Mouse (Mus musculus): ENCODE measurements at regions not wholly inside any gene's neighbourhood (a gene's known extent, or its start where the extent isn't known, plus 50 kb on each side); places are given as distances from the start of the nearest gene placed in this dataset.

GRCm38 (mm10) chr5:100225491-100225890 lies 65.9 kb upstream of the Tmem150c start:
- Histone ChIP-seq H3K9me3 (ENCODE audit: control insufficient read depth, insufficient read depth, low read depth, low read length) (no peaks in the 10 kb centered on the region), H3K4me1 (ENCODE audit: control insufficient read depth in 2 of 2, insufficient read depth in 2 of 2, low read length in 2 of 2, poor library complexity in 1 of 2) (no peaks in the 10 kb centered on the region), H3K36me3 (ENCODE audit: control insufficient read depth, insufficient read depth, low read length, poor library complexity, severe bottlenecking) (no peaks in the 10 kb centered on the region), H3K4me3 (ENCODE audit: insufficient read depth in 1 of 2, low read depth in 1 of 2, low read length in 2 of 2, poor library complexity in 1 of 2, severe bottlenecking in 1 of 2) (no peak overlapping the region), H3K9ac (ENCODE audit: insufficient read depth, low read depth, low read length, poor library complexity, severe bottlenecking) (no peak overlapping the region), H3K27ac (ENCODE audit: insufficient read depth, low read depth, low read length, poor library complexity, severe bottlenecking) (no peak overlapping the region)
- TF ChIP-seq ZNF384 (IDR thresholded peaks at IDR 0.05; ENCODE audit: low read depth, low read length), result no peak
- TF ChIP-seq MAFK (IDR thresholded peaks at IDR 0.05; ENCODE audit: insufficient read depth, low read depth, low read length), result no peak
- in situ Hi-C loops (cut with MboI; ENCODE audit: low sequenced_read_pairs in 2 of 2, unreplicated experiment in 2 of 2), result loop anchor here in 1 of 2 experiments (25.0 kb wide), 1 partner anchor 138 kb away; no protein-coding TSS in a partner anchor
- DNase-seq (ENCODE audit: low read depth, low spot score), result no peak

- no peaks in the 10 kb centered on the region for H3K36me3 ChIP-seq (ENCODE audit: control insufficient read depth, insufficient read depth, low read length, poor library complexity, severe bottlenecking)
- in situ Hi-C loops (cut with MboI; ENCODE audit: low sequenced_read_pairs in 2 of 2, unreplicated experiment in 2 of 2), result loop anchor here in 1 of 2 experiments (25.0 kb wide), 1 partner anchor 138 kb away; no protein-coding TSS in a partner anchor
- H3K4me1 ChIP-seq (ENCODE audit: control insufficient read depth in 2 of 2, insufficient read depth in 2 of 2, low read length in 2 of 2, poor library complexity in 1 of 2), result no peaks in the 10 kb centered on the region
- no peak overlapping the region for H3K9ac ChIP-seq (ENCODE audit: insufficient read depth, low read depth, low read length, poor library complexity, severe bottlenecking)
- H3K27ac ChIP-seq (ENCODE audit: insufficient read depth, low read depth, low read length, poor library complexity, severe bottlenecking), result no peak overlapping the region
- no peak for DNase-seq (ENCODE audit: low read depth, low spot score)
- H3K4me3 ChIP-seq (ENCODE audit: insufficient read depth in 1 of 2, low read depth in 1 of 2, low read length in 2 of 2, poor library complexity in 1 of 2, severe bottlenecking in 1 of 2), result no peak overlapping the region
- TF ChIP-seq HCFC1 (IDR thresholded peaks at IDR 0.05; ENCODE audit: borderline replicate concordance, insufficient read depth, low read length) (no peak), MAFK (IDR thresholded peaks at IDR 0.05; ENCODE audit: insufficient read depth, low read depth, low read length) (no peak), CHD2 (IDR thresholded peaks at IDR 0.05; ENCODE audit: low read depth, low read length) (no peak), ZNF384 (IDR thresholded peaks at IDR 0.05; ENCODE audit: low read depth, low read length) (no peak), ZC3H11A (IDR thresholded peaks at IDR 0.05; ENCODE audit: borderline replicate concordance, low read depth, low read length) (no peak)
- no peaks in the 10 kb centered on the region for H3K9me3 ChIP-seq (ENCODE audit: control insufficient read depth, insufficient read depth, low read depth, low read length)
Observed at GRCm38 (mm10) chr5:100224773-100225363, 65.3 kb upstream of the Tmem150c start.

- in situ Hi-C loops (cut with MboI; ENCODE audit: low sequenced_read_pairs in 2 of 2, unreplicated experiment in 2 of 2), result no loop called here
- no peak overlapping the region for H3K4me3 ChIP-seq (ENCODE audit: insufficient read depth in 1 of 2, low read depth in 1 of 2, low read length in 2 of 2, poor library complexity in 1 of 2, severe bottlenecking in 1 of 2)
- H3K4me1 ChIP-seq (ENCODE audit: control insufficient read depth in 2 of 2, insufficient read depth in 2 of 2, low read length in 2 of 2, poor library complexity in 1 of 2), result no peaks in the 10 kb centered on the region
- no peak overlapping the region for H3K9ac ChIP-seq (ENCODE audit: insufficient read depth, low read depth, low read length, poor library complexity, severe bottlenecking)
- TF ChIP-seq HCFC1 (IDR thresholded peaks at IDR 0.05; ENCODE audit: borderline replicate concordance, insufficient read depth, low read length) (no peak), ZNF384 (IDR thresholded peaks at IDR 0.05; ENCODE audit: low read depth, low read length) (no peak), MAFK (IDR thresholded peaks at IDR 0.05; ENCODE audit: insufficient read depth, low read depth, low read length) (no peak), ZC3H11A (IDR thresholded peaks at IDR 0.05; ENCODE audit: borderline replicate concordance, low read depth, low read length) (no peak), CHD2 (IDR thresholded peaks at IDR 0.05; ENCODE audit: low read depth, low read length) (no peak)
- DNase-seq (ENCODE audit: low read depth, low spot score), result no peak
- no peaks in the 10 kb centered on the region for H3K36me3 ChIP-seq (ENCODE audit: control insufficient read depth, insufficient read depth, low read length, poor library complexity, severe bottlenecking)
- H3K27ac ChIP-seq (ENCODE audit: insufficient read depth, low read depth, low read length, poor library complexity, severe bottlenecking), result no peak overlapping the region
- no peaks in the 10 kb centered on the region for H3K9me3 ChIP-seq (ENCODE audit: control insufficient read depth, insufficient read depth, low read depth, low read length)
Observed at GRCm38 (mm10) chr5:100221005-100221583, 61.5 kb upstream of the Tmem150c start.

GRCm38 (mm10) chr5:100220320-100220719 lies 60.7 kb upstream of the Tmem150c start:
- H3K27ac ChIP-seq (ENCODE audit: insufficient read depth, low read depth, low read length, poor library complexity, severe bottlenecking), result no peak overlapping the region
- DNase-seq (ENCODE audit: low read depth, low spot score), result no peak
- H3K36me3 ChIP-seq (ENCODE audit: control insufficient read depth, insufficient read depth, low read length, poor library complexity, severe bottlenecking), result no peaks in the 10 kb centered on the region
- H3K4me3 ChIP-seq (ENCODE audit: insufficient read depth in 1 of 2, low read depth in 1 of 2, low read length in 2 of 2, poor library complexity in 1 of 2, severe bottlenecking in 1 of 2), result no peak overlapping the region
- no peak overlapping the region for H3K9ac ChIP-seq (ENCODE audit: insufficient read depth, low read depth, low read length, poor library complexity, severe bottlenecking)
- TF ChIP-seq CHD2 (IDR thresholded peaks at IDR 0.05; ENCODE audit: low read depth, low read length) (no peak), HCFC1 (IDR thresholded peaks at IDR 0.05; ENCODE audit: borderline replicate concordance, insufficient read depth, low read length) (no peak)
- H3K9me3 ChIP-seq (ENCODE audit: control insufficient read depth, insufficient read depth, low read depth, low read length), result no peaks in the 10 kb centered on the region
- in situ Hi-C loops (cut with MboI; ENCODE audit: low sequenced_read_pairs in 2 of 2, unreplicated experiment in 2 of 2), result no loop called here
- H3K4me1 ChIP-seq (ENCODE audit: control insufficient read depth in 2 of 2, insufficient read depth in 2 of 2, low read length in 2 of 2, poor library complexity in 1 of 2), result no peaks in the 10 kb centered on the region

Data from ES-E14 (cell line).